Mouse (Mus musculus): ENCODE measurements at regions not wholly inside any gene's neighbourhood (a gene's known extent, or its start where the extent isn't known, plus 50 kb on each side); places are given as distances from the start of the nearest gene placed in this dataset.

DNA sequence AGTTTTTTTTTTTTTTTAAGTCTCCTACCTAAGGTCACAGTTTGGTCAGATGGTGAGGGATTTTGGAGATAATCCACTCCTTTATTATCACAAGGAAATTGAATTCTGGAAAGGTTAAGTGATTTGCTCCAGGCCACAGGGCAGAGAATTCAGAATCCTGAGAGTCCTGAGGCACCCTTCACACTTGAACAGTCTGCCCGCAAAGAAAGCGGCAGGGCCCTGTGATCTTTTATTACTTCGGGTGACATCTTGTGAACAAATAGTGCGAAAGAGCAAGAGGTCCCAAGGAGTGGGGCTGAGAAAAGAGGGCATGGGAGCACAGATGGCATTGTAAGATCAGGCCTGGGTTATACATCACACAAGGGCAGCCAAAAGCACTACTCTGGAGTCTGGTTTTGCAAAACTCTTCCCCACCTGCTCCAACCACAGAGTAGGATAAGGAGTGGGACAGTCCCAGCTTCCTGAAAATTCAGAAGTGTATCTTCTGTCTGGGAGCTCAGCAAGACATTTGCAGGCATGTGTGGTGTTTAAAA lies 150.5 kb upstream of the Wdr11 start:
- no peak for ATAC-seq (replicated peaks; ENCODE audit: poor library complexity, severe bottlenecking)

DNA sequence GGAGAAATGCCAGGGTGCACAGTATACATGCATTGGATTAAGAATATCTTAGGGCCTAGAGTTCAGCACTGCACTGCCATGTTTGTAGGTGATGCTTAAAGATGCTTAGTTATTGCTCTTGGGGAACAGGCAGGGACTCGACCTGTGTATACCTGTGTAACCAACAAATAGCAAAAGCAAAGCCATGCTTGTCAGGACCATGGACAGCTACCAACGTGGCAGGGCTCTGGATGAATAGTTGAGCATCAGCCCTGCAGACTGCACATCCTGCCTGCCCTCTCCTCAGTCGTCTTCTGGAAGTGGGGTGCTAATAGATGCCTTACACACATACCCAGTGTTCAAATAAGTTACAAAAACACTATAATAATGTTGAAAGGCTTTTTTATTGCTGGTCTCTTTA lies 122.2 kb upstream of the Wdr11 start:
- ATAC-seq (replicated peaks; ENCODE audit: poor library complexity, severe bottlenecking): no peak

DNA sequence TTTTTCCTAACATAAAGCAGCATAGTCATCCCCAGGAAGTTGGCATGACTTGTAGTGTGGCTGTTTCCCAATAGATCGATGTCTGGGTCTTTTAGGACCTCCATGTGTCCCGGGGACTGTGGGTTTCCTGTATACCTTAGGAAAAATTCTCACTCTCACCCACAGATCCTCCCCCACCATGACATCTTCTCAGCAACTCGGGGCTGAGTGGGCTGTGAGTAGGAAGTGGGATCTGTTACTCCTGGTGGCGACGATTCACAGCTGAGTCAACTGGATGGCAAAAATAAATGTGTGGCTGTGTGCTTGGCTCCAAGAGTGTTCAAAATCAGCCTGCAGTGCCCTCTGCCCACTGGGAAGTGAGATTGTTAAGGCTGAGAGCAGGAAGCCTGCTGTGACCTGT lies 107.9 kb upstream of the Wdr11 start:
- ATAC-seq (replicated peaks; ENCODE audit: poor library complexity, severe bottlenecking): no peak

DNA sequence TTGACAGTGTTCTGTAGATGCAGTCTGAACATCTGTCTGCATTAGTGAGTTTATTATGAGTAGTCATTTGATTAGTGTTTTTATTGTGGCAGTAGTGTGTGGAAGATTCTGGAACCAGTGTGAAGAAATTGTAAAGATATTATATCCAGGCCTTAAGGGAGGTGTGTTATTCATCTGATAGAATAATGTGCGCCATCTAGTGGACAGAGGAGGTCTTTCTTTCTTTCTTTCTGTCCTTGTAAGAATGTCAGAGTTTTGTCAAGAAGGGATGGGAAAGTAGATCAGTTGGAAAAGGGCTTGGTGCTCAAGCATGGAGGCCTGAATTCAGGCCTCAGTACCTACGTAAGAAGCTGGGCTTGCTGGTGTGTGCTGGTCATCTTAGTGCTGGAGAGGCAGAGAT lies 84.8 kb upstream of the Wdr11 start:
- ATAC-seq (replicated peaks; ENCODE audit: poor library complexity, severe bottlenecking): peak; percentile 20; the same call in 1 of the 2 replicates

DNA sequence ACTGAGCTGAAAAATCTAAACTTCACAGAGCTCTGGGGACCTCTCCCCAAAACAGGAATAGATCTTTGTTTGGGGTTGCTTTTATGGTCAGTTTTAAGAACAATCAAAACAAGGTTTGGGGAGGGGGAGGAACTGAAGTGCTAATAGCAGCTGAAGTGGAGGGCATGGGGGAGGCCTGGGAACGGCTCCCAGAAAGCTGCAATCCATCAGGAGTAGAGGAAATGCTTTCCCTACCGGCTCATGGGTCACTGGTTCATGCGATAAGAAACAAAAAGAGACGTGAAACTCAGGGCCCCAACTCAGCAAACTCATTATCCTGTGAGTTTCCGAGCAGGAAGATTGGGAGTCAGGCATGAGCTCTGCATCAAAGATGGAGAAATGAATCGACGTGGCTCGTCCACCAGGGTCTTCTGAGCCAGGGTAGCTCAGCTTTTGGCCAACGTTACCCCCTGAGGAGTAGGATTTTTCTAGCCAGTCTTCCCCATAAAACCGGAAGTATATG lies 82.0 kb upstream of the Wdr11 start:
- no peak for ATAC-seq (replicated peaks; ENCODE audit: poor library complexity, severe bottlenecking)

DNA sequence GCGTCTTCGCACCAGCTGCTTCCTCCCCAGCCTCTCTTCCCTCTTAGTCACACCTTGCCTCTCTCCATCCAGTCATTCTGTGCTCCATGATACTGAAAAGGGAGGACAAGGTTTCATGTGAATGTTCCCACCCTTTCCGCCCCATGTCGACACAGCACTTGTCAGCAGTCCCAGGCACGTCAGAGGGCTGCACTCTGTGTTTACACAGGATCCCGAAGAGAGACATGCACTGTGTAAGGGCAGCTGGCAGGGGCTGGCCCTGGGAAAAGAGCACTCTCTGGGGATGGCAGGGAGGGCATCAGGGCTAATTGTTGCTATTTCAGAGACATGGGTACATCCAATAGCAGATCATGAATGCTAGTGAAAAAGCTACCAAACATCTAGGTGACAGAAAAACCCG lies 77.0 kb upstream of the Wdr11 start:
- ATAC-seq (replicated peaks; ENCODE audit: poor library complexity, severe bottlenecking): no peak

DNA sequence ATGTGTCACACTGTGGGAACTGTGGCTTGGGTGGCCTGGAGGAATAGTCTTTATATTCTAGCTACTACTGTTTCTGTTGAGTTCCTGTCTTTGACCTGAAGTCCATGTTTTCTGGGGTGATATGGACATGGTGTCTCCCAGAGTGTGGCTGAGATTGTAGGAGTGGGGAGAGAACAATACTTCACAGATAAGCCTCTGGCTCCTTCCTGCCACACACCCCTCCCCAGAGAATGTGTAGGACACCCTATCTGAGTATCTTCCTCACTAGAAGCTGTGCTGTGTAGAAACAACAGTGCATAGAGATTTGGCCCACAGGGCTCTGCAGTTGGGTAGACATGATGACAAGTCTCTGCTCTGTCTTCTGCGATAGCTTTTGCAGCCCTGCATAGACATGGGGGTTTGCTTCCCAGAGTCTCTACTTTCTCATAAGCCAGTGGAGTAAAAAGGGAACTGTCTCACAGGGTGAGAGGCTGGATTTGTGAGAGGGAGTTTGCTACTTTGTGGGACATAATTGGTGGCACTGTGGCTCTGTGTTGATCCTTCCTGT lies 67.2 kb upstream of the Wdr11 start:
- ATAC-seq (replicated peaks; ENCODE audit: poor library complexity, severe bottlenecking): no peak

DNA sequence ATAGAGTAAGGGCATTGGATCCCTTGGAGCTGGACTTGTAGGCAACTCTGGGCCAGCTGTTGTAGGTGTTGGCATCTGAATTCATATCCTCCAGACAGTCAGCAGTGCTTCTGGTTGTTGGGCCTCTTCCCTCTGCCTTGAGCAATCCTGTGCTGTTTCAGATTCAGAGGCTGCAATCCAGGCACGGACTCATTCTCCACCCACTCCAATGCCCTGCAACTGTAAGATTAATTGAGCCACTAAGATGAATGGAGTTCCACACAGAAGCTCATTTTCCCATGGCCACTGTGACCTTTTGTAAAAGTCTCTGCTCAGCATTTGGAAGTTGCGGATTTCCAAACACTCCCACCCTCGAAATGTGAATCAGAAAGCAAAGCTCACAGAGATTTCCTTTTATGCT lies 65.7 kb upstream of the Wdr11 start:
- ATAC-seq (replicated peaks; ENCODE audit: poor library complexity, severe bottlenecking): no peak

DNA sequence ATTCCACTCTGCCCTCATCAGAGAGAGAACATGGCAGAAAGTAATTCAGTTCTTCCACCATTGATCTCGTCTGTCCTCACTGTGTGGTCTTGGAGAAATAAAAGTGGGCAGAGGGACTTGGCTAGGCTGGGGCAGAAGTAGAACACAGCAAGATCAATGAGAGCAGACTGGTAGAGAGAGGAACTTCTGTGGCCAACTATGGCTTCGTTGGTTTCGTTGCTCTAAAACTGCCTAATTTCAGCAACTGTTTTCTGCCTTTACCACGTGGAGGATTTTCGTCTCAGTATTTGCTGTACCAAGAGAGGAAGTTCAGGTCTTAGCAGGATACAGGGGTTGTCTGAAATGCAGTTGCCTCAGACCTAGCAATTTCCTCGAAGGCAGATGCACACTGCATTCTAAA lies 63.4 kb upstream of the Wdr11 start:
- ATAC-seq (replicated peaks; ENCODE audit: poor library complexity, severe bottlenecking): peak; percentile 27; the same call in 1 of the 2 replicates

DNA sequence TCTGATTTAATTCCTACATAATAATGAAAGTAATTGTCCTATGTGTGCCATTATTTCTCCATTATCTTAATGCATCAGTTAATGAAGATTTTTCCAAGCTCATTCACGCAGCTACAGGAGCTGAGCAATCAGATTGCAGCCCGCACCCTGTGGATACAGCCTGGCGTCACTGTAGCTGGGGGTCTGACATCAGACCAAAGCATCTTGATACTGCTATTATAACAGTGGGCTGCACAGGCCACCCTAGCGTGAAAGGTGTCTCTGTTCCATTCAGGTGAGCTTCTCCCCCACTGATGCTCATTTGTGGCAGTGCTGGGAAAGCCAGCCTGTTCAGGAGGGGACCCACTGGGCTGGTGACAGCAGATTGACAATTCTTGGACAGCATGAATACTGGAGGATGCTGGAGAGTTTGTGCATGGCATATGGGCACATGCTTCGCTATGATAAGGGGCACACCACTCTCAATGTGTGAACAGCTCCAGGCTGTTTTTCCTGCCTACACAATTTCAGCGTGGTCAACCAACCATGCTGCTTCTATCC lies 58.2 kb upstream of the Wdr11 start:
- ATAC-seq (replicated peaks; ENCODE audit: poor library complexity, severe bottlenecking): no peak
